Mouse (Mus musculus) layer of hippocampus, postnatal 14 days (tissue): ENCODE results near the gene Mtmr14. TPM values are rescaled to one million over a fixed set of nuclear protein-coding genes. Genes with fewer than 3 reads are reported as not detected.

Source experiments
- DNase-seq, 2 experiments: peaks; one replicate each; pipeline ENCODE4 v3.0.0; 2021 to 2022; ENCODE audit warnings: low spot score in 2 of 2, mixed read lengths in 1 of 2
- total RNA-seq, 2 experiments: library from RNA; stranded (reverse); gene quantifications; 2 replicates each; pipeline ENCODE4 v1.2.3; 2021

Gene Mtmr14
- total RNA-seq, 2 experiments from 2014 or later, result 17.6 to 19.0 TPM

DNA sequence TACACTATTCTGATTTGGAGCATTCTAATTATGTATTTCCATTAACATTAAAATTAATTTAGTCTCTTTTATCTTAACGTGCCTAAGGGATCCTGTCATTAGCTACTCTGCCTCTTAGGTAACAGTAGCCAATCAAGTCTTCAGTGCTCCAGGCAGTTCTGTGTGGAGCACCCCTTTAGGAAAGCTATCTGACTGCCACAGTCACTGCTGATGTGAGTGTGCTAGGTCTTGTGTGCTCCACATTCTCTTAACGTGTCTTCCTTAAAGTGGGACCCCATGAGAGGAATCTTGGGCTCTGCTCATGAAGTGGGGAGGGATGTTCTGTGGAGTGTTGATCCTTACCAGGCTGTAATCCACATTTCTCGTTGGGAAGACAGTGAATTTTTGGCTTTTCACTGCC is 34.7 kb downstream of the Mtmr14 start:
- DNase-seq, result no peak

DNA sequence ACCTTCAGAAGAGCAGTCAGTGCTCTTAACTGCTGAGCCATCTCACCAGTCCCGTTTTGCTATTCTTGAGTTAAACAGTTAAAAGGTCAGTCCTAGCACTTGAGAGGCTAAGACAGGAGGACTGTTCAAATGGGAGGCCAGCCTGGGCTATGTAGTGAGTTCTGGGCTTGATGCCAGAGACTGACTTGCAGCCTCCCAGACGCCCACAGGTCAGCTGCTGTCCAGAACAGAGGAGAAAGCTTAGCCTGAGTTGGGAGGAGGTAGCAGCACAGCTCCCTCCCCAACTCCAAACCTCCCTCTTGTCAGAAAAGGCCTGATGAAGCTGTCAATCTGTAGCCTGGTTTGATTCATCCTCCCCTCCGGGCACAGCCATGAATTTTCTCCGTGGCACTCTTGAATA is 39.2 kb downstream of the Mtmr14 start:
- DNase-seq, result no peak

- no peak for DNase-seq
Measured at GRCm38 (mm10) chr6:113281676-113282075, 44.0 kb downstream of the Mtmr14 start.

GRCm38 (mm10) chr6:113282101-113282802 is 44.6 kb downstream of the Mtmr14 start, which contains the start of gene Cpne9:
Gene Cpne9 (plus strand): TSS chr6:113282307.
- DNase-seq, result no peak

DNA sequence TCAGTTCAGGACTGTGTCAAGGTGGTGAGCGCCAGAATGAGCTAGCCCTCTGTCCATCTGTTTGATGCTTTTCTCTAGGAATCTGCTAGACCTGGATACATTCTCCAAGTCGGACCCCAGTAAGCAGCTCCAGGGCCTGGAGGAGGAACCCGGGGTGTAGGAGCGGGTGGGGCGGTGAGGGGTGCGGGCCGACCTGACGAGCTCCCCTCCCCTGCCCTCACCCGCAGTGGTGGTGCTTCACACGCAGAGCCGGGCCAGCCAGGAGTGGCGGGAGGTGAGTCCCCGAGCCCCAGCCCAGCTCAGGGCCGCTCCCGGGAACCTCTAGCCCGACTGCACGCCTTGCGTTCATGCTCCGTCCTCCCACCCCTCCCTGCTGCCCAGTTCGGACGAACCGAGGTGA is 45.3 kb downstream of the Mtmr14 start:
- DNase-seq, result no peak

DNA sequence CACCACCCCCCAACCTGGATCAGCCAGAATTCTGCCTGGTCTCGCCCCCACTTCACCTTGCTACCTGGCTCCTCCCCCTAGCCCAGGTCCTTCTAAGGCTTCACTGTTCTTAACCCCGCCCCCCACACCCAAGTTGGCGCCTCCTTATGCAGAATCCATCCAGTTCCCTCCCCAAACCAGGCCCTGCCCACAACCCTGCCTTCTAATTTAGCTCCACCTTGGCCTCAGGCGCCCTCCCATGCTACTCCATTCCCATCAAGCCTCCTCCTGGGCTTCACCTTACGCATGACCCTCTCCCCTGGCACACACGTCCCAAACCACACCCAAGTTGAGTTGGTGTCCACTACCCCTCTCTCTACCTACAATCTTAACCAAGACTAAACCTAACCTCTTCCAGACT is 45.9 kb downstream of the Mtmr14 start:
- DNase-seq, result no peak

- no peak for DNase-seq
Measured at GRCm38 (mm10) chr6:113284931-113285330, 47.3 kb downstream of the Mtmr14 start.

DNA sequence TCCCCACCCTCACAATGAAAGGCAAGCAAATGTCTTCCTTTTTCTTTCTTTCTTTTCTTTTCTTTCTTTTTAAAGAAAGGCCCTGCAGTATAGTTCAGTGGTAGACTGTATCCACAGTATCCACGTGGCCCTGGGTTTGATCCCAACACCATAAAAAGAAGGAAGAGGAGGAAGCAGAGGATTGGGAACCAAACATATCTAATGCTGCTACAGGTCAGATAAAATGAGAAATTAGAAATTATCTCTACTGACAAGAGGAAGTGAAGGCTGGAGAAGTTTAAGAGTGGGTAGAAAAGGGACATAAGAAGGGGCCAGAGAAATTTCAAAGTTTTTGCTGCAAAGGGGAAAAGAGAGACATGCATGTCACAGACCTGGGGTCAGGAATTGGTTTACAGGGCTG is 48.7 kb downstream of the Mtmr14 start:
- DNase-seq, result no peak

- DNase-seq, result no peak
Measured at GRCm38 (mm10) chr6:113287236-113287635, 49.6 kb downstream of the Mtmr14 start.

DNA sequence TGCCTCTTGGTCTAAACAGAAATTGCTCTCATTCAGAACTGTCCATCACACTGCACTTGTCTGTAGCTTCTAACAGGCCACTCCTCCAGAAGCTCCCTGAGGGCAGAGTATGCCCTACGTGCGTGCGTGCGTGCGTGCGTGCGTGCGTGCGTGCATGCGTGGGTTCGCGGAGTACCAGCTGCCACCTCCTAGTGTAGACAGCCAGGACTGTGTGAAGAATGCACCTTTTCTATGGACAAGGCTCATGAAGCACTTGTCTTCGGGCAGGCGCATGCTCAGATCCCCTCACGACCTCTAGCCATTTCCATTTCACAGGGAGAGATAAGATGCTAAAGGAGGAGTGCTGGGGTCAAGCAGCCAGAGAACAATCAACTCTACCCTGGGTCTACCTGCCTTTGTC is 51.7 kb downstream of the Mtmr14 start:
- no peak for DNase-seq

GRCm38 (mm10) chr6:113290346-113290745 is 52.7 kb downstream of the Mtmr14 start:
- DNase-seq, result no peak

DNA sequence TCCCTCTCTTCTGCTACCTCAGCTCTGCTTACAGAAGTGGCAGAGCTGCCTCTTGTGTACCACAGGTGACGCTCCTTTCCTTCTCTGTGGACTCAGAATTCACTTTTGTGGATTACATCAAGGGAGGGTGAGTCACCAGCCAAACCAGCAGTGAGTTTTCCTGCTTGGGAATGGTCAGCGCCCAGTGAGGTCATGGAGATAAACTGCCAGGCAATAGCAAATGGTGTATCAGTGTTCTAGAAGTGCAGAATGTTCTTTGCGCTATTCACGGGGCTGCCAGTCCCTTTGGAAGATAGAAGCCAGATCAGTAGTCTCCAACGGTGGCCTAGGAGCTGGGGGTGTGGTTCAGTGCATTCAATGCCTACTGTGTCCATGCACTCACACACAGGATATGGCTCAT is 55.3 kb downstream of the Mtmr14 start:
- DNase-seq, result no peak

- no peak for DNase-seq
Measured at GRCm38 (mm10) chr6:113296046-113296445, 58.4 kb downstream of the Mtmr14 start.

- DNase-seq, result no peak
Measured at GRCm38 (mm10) chr6:113296639-113297038, 59.0 kb downstream of the Mtmr14 start.

DNA sequence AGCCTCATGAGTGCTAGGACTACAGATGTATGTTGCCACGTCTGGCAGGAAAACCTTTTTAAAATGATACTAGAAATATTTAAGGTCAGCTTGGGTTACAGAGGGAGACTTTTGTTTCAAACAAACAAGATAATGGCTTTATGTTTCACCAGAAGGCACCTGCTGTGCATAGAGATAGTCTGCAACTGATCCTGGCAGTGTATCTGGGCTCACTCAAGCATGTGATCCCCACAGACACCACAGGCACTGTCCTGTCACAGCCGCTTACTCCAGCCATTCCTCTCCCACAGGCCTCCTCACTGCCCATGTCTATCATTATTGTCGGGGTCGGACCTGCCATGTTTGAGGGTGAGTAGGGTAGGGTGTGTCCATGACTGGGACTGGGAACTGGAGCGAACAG is 63.7 kb downstream of the Mtmr14 start:
- DNase-seq, result no peak

DNA sequence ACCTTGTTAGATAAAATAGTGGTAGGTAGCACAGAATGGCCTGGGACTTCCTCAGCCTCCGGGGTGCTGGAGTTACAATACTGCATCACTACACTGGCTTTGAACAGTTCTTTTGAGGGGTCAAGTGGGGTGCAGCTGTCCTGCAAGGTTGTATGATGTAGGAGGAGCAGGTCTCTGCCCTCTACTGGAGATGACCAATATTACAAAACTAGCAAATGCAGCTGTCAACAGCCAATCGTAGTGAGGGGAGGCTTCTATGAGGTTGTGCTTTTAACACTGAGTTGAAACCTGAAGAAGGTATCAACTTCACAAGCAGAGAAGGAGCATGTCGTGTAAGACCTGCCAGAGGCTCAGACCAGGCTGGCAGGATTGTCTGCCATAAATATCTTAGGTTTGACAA is 64.6 kb downstream of the Mtmr14 start:
- DNase-seq, result no peak

DNA sequence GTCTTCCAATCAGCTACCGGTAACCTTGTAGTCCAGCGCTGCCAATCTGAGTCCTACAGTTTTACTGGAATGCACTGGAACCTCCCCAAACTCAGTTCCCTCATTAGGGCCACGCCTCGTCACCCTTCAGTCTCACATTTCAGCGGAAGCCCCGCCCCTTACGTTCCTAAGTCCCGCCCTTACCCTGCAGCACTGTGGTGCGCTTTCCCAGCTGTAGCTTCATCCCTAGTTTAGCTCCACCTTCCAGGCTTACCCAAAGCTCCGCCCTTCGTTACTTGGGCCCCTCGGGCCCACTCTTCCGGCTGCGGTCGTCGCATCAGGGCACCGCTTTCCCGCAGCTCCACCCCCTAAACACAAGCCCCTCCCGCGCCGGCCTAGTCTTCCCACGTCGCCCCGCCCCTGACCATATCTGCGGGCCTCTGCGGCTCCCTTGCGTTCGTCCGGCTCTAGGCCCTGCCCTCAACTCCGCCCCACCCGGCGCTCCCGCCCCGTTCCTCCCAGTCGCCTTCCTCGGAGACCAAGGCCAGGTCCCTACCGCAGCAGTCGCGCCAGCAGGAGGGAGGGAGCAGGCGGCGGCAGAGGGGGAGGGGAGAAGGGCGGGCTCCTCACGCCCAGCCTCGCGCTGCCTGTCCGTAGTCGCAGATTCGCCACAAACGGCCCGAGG is 68.8 kb downstream of the Mtmr14 start:
- DNase-seq, result peak; percentile 98 to 99

- DNase-seq, result no peak
Measured at GRCm38 (mm10) chr6:113306986-113307349, 69.3 kb downstream of the Mtmr14 start, which contains the start of gene Brpf1. Gene Brpf1 (plus strand): TSS chr6:113307137.

- peak; percentile 36 to 44 for DNase-seq
Measured at GRCm38 (mm10) chr6:113307481-113308121, 70.0 kb downstream of the Mtmr14 start.

DNA sequence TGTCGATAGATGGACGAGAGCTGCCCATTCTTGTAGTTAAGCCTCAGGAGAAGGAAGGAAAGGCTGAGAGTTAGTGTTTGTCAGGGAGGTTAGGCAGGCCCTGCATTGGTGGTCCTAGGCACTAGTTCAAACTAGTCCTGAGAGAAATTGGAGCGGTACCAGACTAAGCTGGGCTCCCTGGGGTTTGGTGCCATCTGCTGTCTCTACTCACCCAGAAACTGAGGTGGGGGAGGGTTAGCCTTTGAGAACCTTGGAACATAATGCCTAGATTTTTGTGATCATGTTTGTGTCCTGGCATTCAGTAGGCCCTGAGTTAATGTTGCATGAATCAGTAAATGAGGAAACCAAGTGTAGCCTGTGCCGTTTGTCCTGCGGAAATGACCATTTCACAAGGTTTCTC is 70.5 kb downstream of the Mtmr14 start:
- DNase-seq, result peak; percentile 30 to 77

GRCm38 (mm10) chr6:113315972-113316371 is 78.3 kb downstream of the Mtmr14 start:
- DNase-seq, result no peak
